Mouse (Mus musculus) erythroblast, embryonic 14.5 days (primary cell): ENCODE data around the gene Trim46. TPM values are rescaled to one million over a fixed set of nuclear protein-coding genes. Genes with fewer than 3 reads are reported as not detected.

Source experiments
- H3K27me3 ChIP-seq: 2 replicates; pipeline ENCODE4 v1.6.1; 2012; ENCODE audit warnings: inconsistent platforms; ENCODE audit not compliant: control insufficient read depth
- H3K36me3 ChIP-seq: 2 replicates; pipeline ENCODE4 v1.6.1; 2012; ENCODE audit warnings: mild to moderate bottlenecking, inconsistent platforms; ENCODE audit not compliant: control insufficient read depth
- H3K4me1 ChIP-seq: 2 replicates; pipeline ENCODE4 v1.6.1; 2012; ENCODE audit warnings: inconsistent platforms; ENCODE audit not compliant: control insufficient read depth
- H3K4me3 ChIP-seq: replicated peaks from 2 replicates; pipeline ENCODE3; 2012; ENCODE audit warnings: moderate library complexity, mild to moderate bottlenecking, inconsistent platforms
- H3K9me3 ChIP-seq: 2 replicates; pipeline ENCODE4 v1.6.1; 2012; ENCODE audit warnings: low read length, inconsistent platforms, mixed read lengths; ENCODE audit not compliant: control insufficient read depth
- GATA1 ChIP-seq: IDR thresholded peaks from 2 replicates; pipeline ENCODE4 v1.6.1; 2012; ENCODE audit warnings: low read length, inconsistent platforms, mixed read lengths
- TAL1 ChIP-seq: IDR thresholded peaks from 3 replicates; pipeline ENCODE4 v1.6.1; 2012; ENCODE audit warnings: low read length, inconsistent platforms, mixed read lengths
- polyA plus RNA-seq: library from polyadenylated mRNA; stranded (reverse); fragments of >175 nt; gene quantifications from 2 replicates; pipeline ENCODE4 v1.2.3, GENCODE M21; 2012

Trim46 gene
- polyA plus RNA-seq, 1 experiment = 0.02 TPM

GRCm38 (mm10) chr3:89243609-89244008 is 2.5 kb downstream of the Trim46 start:
- no peak for TF ChIP-seq GATA1
- TF ChIP-seq TAL1 = no peak
- Histone ChIP-seq H3K9me3 (no peaks in the 10 kb centered on the region), H3K4me1 (peaks cover 35% of the 10 kb centered on the region), H3K27me3 (peaks cover 30% of the 10 kb centered on the region), H3K4me3 (no peak overlapping the region), H3K36me3 (no peaks in the 10 kb centered on the region; the same call in 1 of the 2 replicates)

GRCm38 (mm10) chr3:89242331-89242895 is 3.7 kb downstream of the Trim46 start:
- Histone ChIP-seq H3K4me3 (no peak overlapping the region), H3K36me3 (no peaks in the 10 kb centered on the region), H3K4me1 (peaks cover 33% of the 10 kb centered on the region), H3K27me3 (peaks cover 33% of the 10 kb centered on the region), H3K9me3 (no peaks in the 10 kb centered on the region)
- TF ChIP-seq TAL1 (no peak), GATA1 (no peak)

GRCm38 (mm10) chr3:89238494-89238893 is 7.6 kb downstream of the Trim46 start:
- TF ChIP-seq TAL1 = no peak
- no peak for TF ChIP-seq GATA1

GRCm38 (mm10) chr3:89237682-89238081 is 8.4 kb downstream of the Trim46 start:
- H3K9me3 ChIP-seq = no peaks in the 10 kb centered on the region
- no peak overlapping the region for H3K4me3 ChIP-seq
- no peak for TF ChIP-seq TAL1
- no peak for TF ChIP-seq GATA1
- H3K27me3 ChIP-seq = peaks cover 6% of the 10 kb centered on the region
- H3K4me1 ChIP-seq = peaks cover 2% of the 10 kb centered on the region
- no peaks in the 10 kb centered on the region for H3K36me3 ChIP-seq

More at GRCm38 (mm10) chr3:89238494-89238893, 7.6 kb downstream of the Trim46 start:
- Histone ChIP-seq H3K9me3 (no peaks in the 10 kb centered on the region), H3K36me3 (no peaks in the 10 kb centered on the region), H3K27me3 (peaks cover 9% of the 10 kb centered on the region), H3K4me1 (peaks cover 2% of the 10 kb centered on the region), H3K4me3 (no peak overlapping the region)

- Histone ChIP-seq H3K4me3 (no peak overlapping the region), H3K27me3 (peaks cover 12% of the 10 kb centered on the region), H3K36me3 (no peaks in the 10 kb centered on the region), H3K4me1 (peaks cover 2% of the 10 kb centered on the region), H3K9me3 (no peaks in the 10 kb centered on the region)
- TF ChIP-seq TAL1 = no peak
- TF ChIP-seq GATA1 = no peak
These were observed 9.6 kb downstream of the Trim46 start for GRCm38 (mm10) chr3:89236516-89236915.

GRCm38 (mm10) chr3:89233562-89234110 is 12.5 kb downstream of the Trim46 start:
- no peaks in the 10 kb centered on the region for H3K9me3 ChIP-seq
- H3K4me1 ChIP-seq = peaks cover 4% of the 10 kb centered on the region
- TF ChIP-seq GATA1 (no peak), TAL1 (no peak)

GRCm38 (mm10) chr3:89232614-89233013 is 13.5 kb downstream of the Trim46 start:
- H3K27me3 ChIP-seq = peaks cover 47% of the 10 kb centered on the region

More at GRCm38 (mm10) chr3:89233562-89234110, 12.5 kb downstream of the Trim46 start:
- Histone ChIP-seq H3K4me3 (no peak overlapping the region), H3K36me3 (no peaks in the 10 kb centered on the region), H3K27me3 (peaks cover 41% of the 10 kb centered on the region)

GRCm38 (mm10) chr3:89231772-89232275 is 14.3 kb downstream of the Trim46 start:
- Histone ChIP-seq H3K36me3 (no peaks in the 10 kb centered on the region), H3K9me3 (no peaks in the 10 kb centered on the region), H3K4me1 (peaks cover 19% of the 10 kb centered on the region), H3K27me3 (peaks cover 54% of the 10 kb centered on the region), H3K4me3 (no peak overlapping the region)
- TF ChIP-seq GATA1 = 0 out of 2 replicates have a peak, but pooled peaks have one; percentile 8
- TF ChIP-seq TAL1 = no peak

More at GRCm38 (mm10) chr3:89232614-89233013, 13.5 kb downstream of the Trim46 start:
- Histone ChIP-seq H3K9me3 (no peaks in the 10 kb centered on the region), H3K4me1 (peaks cover 13% of the 10 kb centered on the region), H3K36me3 (no peaks in the 10 kb centered on the region), H3K4me3 (no peak overlapping the region)
- TF ChIP-seq GATA1 = no peak
- no peak for TF ChIP-seq TAL1

- Histone ChIP-seq H3K9me3 (no peaks in the 10 kb centered on the region), H3K4me1 (peaks cover 19% of the 10 kb centered on the region), H3K27me3 (peaks cover 59% of the 10 kb centered on the region), H3K4me3 (no peak overlapping the region), H3K36me3 (no peaks in the 10 kb centered on the region)
- TF ChIP-seq GATA1 = no peak
- TF ChIP-seq TAL1 = no peak
These were observed 14.8 kb downstream of the Trim46 start for GRCm38 (mm10) chr3:89231345-89231744.
